Mouse (Mus musculus) heart, postnatal 0 days (tissue): ENCODE measurements around the gene Crybb1. TPM values are rescaled to one million over a fixed set of nuclear protein-coding genes. Genes with fewer than 3 reads are reported as not detected.

Source experiments
- ATAC-seq: fragments of 200-750 bp; cut with Nextera tagmentation; 2 replicates; pipeline ENCODE4 v1.8.0; 2017; ENCODE audit warnings: low read depth, moderate number of reproducible peaks, moderate library complexity; ENCODE audit not compliant: insufficient read depth
- DNase-seq: peaks from one replicate; pipeline ENCODE4 v3.0.0-alpha.2; 2016; ENCODE audit warnings: low spot score
- H3K27ac ChIP-seq: fragments of 300-500 bp; sonication (generic); 2 replicates; pipeline ENCODE4 v1.5.1; 2014; ENCODE audit warnings: low read depth, mild to moderate bottlenecking
- H3K27me3 ChIP-seq: fragments of 300-500 bp; sonication (generic); 2 replicates; pipeline ENCODE4 v1.6.1; 2014; ENCODE audit warnings: low read length, mixed read lengths; ENCODE audit not compliant: control insufficient read depth, insufficient read depth
- H3K36me3 ChIP-seq: fragments of 300-500 bp; sonication (generic); replicated peaks from 2 replicates; pipeline ENCODE4 v1.6.1; 2014; ENCODE audit warnings: low read length, mixed read lengths; ENCODE audit not compliant: control insufficient read depth, insufficient read depth
- H3K4me1 ChIP-seq: fragments of 300-500 bp; sonication (generic); 2 replicates; pipeline ENCODE4 v1.6.1; 2014; ENCODE audit warnings: antibody characterized with exemption; ENCODE audit not compliant: control insufficient read depth, insufficient read depth
- H3K4me2 ChIP-seq: fragments of 300-500 bp; sonication (generic); 2 replicates; pipeline ENCODE4 v1.6.1; 2014; ENCODE audit warnings: low read depth, mild to moderate bottlenecking, low read length, moderate library complexity
- H3K4me3 ChIP-seq: fragments of 300-500 bp; sonication (generic); 2 replicates; pipeline ENCODE4 v1.5.1; 2014; ENCODE audit warnings: low read depth, low read length
- H3K9ac ChIP-seq: fragments of 300-500 bp; sonication (generic); replicated peaks from 2 replicates; pipeline ENCODE4 v1.6.1; 2014; ENCODE audit warnings: low read depth, low read length, mixed read lengths
- H3K9me3 ChIP-seq: fragments of 300-500 bp; sonication (generic); replicated peaks from 2 replicates; pipeline ENCODE4 v1.6.1; 2016; ENCODE audit warnings: low read length; ENCODE audit not compliant: control insufficient read depth
- CTCF ChIP-seq: IDR thresholded peaks from 2 replicates; pipeline ENCODE4 v1.5.1; 2016; ENCODE audit warnings: antibody characterized with exemption, control low read depth, low read depth
- EP300 ChIP-seq: IDR thresholded peaks from 2 replicates; pipeline ENCODE4 v1.6.1; 2016; ENCODE audit warnings: antibody characterized with exemption, low read depth
- WGBS: fragments of 180-500 bp; shearing (Covaris S2); extraction: QIAGEN DNeasy Blood & Tissue Kit; methylation state at CpG from one replicate; pipeline ENCODE4 v1.1.7; 2014; 5-methylcytosine and 5-hydroxymethylcytosine counted together
- polyA plus RNA-seq: library from polyadenylated mRNA; unstranded; fragments of >200 nt; fragmentation: Nextera tagmentation; extraction: Ambion mirVana; gene quantifications from 2 replicates; pipeline ENCODE4 v1.2.1, GENCODE M21; 2015
- total RNA-seq: library from RNA; depleted of rRNA; stranded (reverse); fragments of >200 nt; gene quantifications from 2 replicates; pipeline ENCODE4 v1.2.3, GENCODE M21; 2014; ENCODE audit warnings: low replicate concordance

The Crybb1 gene
- total and polyA plus RNA-seq, 2 experiments from 2014 or later: 0.26 TPM; not detected in 1

GRCm38 (mm10) chr5:112276267-112276873 lies 20.8 kb downstream of the Crybb1 start, which contains the start of gene Tpst2:
TSS of gene Tpst2 (plus strand) at chr5:112276691.
- Histone ChIP-seq H3K27ac (peak within 1 kb of the TSS; percentile 83), H3K9ac (peak within 1 kb of the TSS; percentile 77), H3K36me3 (no peaks in the 10 kb centered on the region), H3K27me3 (peaks cover 4% of the 10 kb centered on the region), H3K4me1 (peaks cover 28% of the 10 kb centered on the region), H3K4me2 (peak within 1 kb of the TSS; percentile 87), H3K4me3 (peak within 1 kb of the TSS; percentile 75), H3K9me3 (no peaks in the 10 kb centered on the region)
- under 1% methylated on average over 58 of the region's 62 CpGs for WGBS
- peak; percentile 99 for DNase-seq
- TF ChIP-seq EP300 (no peak), CTCF (peak; percentile 9; the same call in 1 of the 2 replicates)
- ATAC-seq: peak; percentile 97

GRCm38 (mm10) chr5:112276907-112277348 lies 21.3 kb downstream of the Crybb1 start:
- Histone ChIP-seq H3K27me3 (no peaks in the 10 kb centered on the region), H3K4me2 (peak overlapping the region; percentile 87), H3K9me3 (no peaks in the 10 kb centered on the region), H3K4me3 (peak overlapping the region; percentile 75), H3K4me1 (peaks cover 31% of the 10 kb centered on the region), H3K36me3 (no peaks in the 10 kb centered on the region), H3K9ac (peak overlapping the region; percentile 77), H3K27ac (peak overlapping the region; percentile 83)
- TF ChIP-seq CTCF (no peak), EP300 (no peak)
- DNase-seq: no peak
- under 1% methylated on average over 24 of the region's 24 CpGs for WGBS
- ATAC-seq: peak; percentile 4; the same call in 1 of the 2 replicates

- H3K9ac ChIP-seq: no peak overlapping the region
- H3K4me3 ChIP-seq: peak overlapping the region; percentile 75
- 75% methylated on average over 11 of the region's 11 CpGs for WGBS
- ATAC-seq: no peak
- DNase-seq: no peak
- no peaks in the 10 kb centered on the region for H3K9me3 ChIP-seq
- H3K27me3 ChIP-seq: no peaks in the 10 kb centered on the region
- H3K36me3 ChIP-seq: no peaks in the 10 kb centered on the region
- H3K27ac ChIP-seq: no peak overlapping the region
- H3K4me1 ChIP-seq: peaks cover 39% of the 10 kb centered on the region
- TF ChIP-seq EP300 (no peak), CTCF (no peak)
- peak overlapping the region; percentile 87 for H3K4me2 ChIP-seq
Observed at GRCm38 (mm10) chr5:112277906-112278470, 22.4 kb downstream of the Crybb1 start.

GRCm38 (mm10) chr5:112279181-112280021 lies 23.8 kb downstream of the Crybb1 start:
- Histone ChIP-seq H3K27ac (peak overlapping the region; percentile 51), H3K27me3 (no peaks in the 10 kb centered on the region), H3K36me3 (no peaks in the 10 kb centered on the region), H3K9me3 (no peaks in the 10 kb centered on the region), H3K4me3 (no peak overlapping the region), H3K9ac (no peak overlapping the region), H3K4me1 (peaks cover 42% of the 10 kb centered on the region), H3K4me2 (peak overlapping the region; percentile 87)
- DNase-seq (no peak), ATAC-seq (no peak)
- WGBS: 66% methylated on average over 17 of the region's 17 CpGs
- no peak for TF ChIP-seq EP300
- TF ChIP-seq CTCF: no peak

- Histone ChIP-seq H3K36me3 (no peaks in the 10 kb centered on the region), H3K4me1 (peaks cover 49% of the 10 kb centered on the region), H3K4me3 (no peak overlapping the region), H3K9ac (no peak overlapping the region), H3K27ac (peak overlapping the region; percentile 51), H3K4me2 (0 out of 2 replicates have a peak overlapping the region, but pooled peaks have one; percentile 4), H3K9me3 (no peaks in the 10 kb centered on the region), H3K27me3 (no peaks in the 10 kb centered on the region)
- ATAC-seq (no peak), DNase-seq (no peak)
- WGBS: 61% methylated on average over 7 of the region's 7 CpGs
- TF ChIP-seq EP300 (no peak), CTCF (no peak)
Observed at GRCm38 (mm10) chr5:112280151-112280550, 24.5 kb downstream of the Crybb1 start.
